Mouse (Mus musculus) intestine, embryonic 16.5 days (tissue): Measurements from ENCODE around the gene Tmem185a. TPM values are rescaled to one million over a fixed set of nuclear protein-coding genes. Genes with fewer than 3 reads are reported as not detected.
"Not testable (repeated sequence)": the region's sequence is repeated elsewhere in the genome, so short reads cannot be mapped to it uniquely, and the experiment has no call there.

Source experiments
- ATAC-seq: fragments of 200-750 bp; cut with Nextera tagmentation; 2 replicates; pipeline ENCODE4 v1.8.0; 2017; ENCODE audit warnings: moderate TSS enrichment, moderate library complexity
- H3K27ac ChIP-seq: fragments of 300-500 bp; sonication (generic); 2 replicates; pipeline ENCODE4 v1.5.1; 2014; ENCODE audit warnings: mild to moderate bottlenecking, low read length
- H3K27me3 ChIP-seq: fragments of 300-500 bp; sonication (generic); replicated peaks from 2 replicates; pipeline ENCODE4 v1.6.1; 2014; ENCODE audit warnings: low read length, control low read depth, mixed read lengths; ENCODE audit not compliant: control insufficient read depth, insufficient read depth
- H3K36me3 ChIP-seq: fragments of 300-500 bp; sonication (generic); 2 replicates; pipeline ENCODE4 v1.6.1; 2014; ENCODE audit warnings: low read length, control low read depth; ENCODE audit not compliant: control insufficient read depth, insufficient read depth
- H3K4me1 ChIP-seq: fragments of 300-500 bp; sonication (generic); 2 replicates; pipeline ENCODE4 v1.6.1; 2014; ENCODE audit warnings: low read length, control low read depth, mixed read lengths; ENCODE audit not compliant: control insufficient read depth, insufficient read depth
- H3K4me2 ChIP-seq: fragments of 300-500 bp; sonication (generic); 2 replicates; pipeline ENCODE4 v1.6.1; 2014; ENCODE audit warnings: low read depth, low read length, control low read depth
- H3K4me3 ChIP-seq: fragments of 300-500 bp; sonication (generic); 2 replicates; pipeline ENCODE4 v1.5.1; 2014; ENCODE audit warnings: mild to moderate bottlenecking, low read length
- H3K9ac ChIP-seq: fragments of 300-500 bp; sonication (generic); 2 replicates; pipeline ENCODE4 v1.6.1; 2014; ENCODE audit warnings: low read depth, low read length
- H3K9me3 ChIP-seq: fragments of 300-500 bp; sonication (generic); 2 replicates; pipeline ENCODE4 v1.6.1; 2016; ENCODE audit warnings: low read length, control low read depth; ENCODE audit not compliant: control insufficient read depth
- WGBS: fragments of 180-500 bp; shearing (Covaris S2); extraction: QIAGEN DNeasy Blood & Tissue Kit; methylation state at CpG from one replicate; pipeline ENCODE4 v1.1.7; 2014; 5-methylcytosine and 5-hydroxymethylcytosine counted together
- polyA plus RNA-seq: library from polyadenylated mRNA; unstranded; fragments of >200 nt; fragmentation: Nextera tagmentation; extraction: Ambion mirVana; gene quantifications from 2 replicates; pipeline ENCODE4 v1.2.1, GENCODE M21; 2015

Tmem185a gene
- polyA plus RNA-seq, result 33.9 and 35.5 TPM in 2 replicates

DNA sequence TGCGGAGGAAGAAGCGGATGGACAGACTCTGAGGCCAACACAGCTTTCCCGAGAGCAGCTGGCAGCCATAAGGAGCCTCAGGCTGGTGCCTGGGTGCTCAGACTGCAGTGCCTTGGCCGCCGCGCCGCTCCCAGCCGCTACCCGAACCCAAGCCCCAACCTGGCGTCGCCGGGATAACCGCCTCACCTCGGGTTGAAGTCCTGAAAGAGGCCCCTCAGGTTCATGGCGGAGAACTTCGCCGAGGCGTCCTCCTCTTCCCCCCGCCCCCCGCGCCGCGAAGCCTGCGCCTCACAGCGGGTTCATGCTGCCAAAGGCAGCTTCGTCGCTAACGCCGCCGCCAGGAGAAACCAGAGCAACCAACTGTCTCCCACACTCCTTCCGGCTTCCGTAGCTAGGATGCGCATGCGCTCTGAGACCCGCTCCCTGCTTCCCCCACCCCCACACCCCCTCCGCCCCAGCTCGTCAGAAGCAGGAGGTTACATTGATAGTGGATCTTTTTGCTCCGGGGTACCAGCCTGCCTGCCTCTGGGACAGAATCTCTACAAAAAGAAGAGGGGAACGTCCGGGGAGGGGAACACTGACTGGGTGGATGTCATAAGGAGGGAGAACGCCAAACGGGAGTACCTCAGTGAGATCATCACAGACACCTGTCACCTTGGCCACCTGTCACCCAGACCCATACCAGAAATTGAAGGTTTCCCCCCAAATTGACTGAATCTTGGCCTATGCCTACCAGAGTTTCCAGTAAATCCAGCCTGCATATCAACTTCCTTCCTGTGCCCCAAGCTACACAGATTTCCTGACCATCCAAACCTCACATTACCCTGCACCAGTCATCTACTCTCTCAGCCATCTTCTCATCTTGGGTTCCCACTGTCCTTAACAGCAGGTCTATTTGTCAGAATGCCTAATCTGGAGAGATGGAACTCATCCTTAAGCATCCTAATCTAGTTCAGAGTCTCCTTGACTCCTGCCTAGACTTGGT, at the start of gene Tmem185a:
Gene Tmem185a (minus strand): TSS at position 389 of the 985 bp plus-strand sequence.
- peak; percentile 92 for ATAC-seq
- WGBS, result 13% methylated on average over 41 of the region's 42 CpGs
- Histone ChIP-seq H3K9me3 (no peaks in the 10 kb centered on the region), H3K36me3 (no peaks in the 10 kb centered on the region), H3K4me1 (no peaks in the 10 kb centered on the region; the same call in 1 of the 2 replicates), H3K27me3 (no peaks in the 10 kb centered on the region), H3K27ac (peak within 1 kb of the TSS; percentile 70), H3K9ac (peak within 1 kb of the TSS; percentile 75), H3K4me2 (peak within 1 kb of the TSS; percentile 52), H3K4me3 (peak within 1 kb of the TSS; percentile 61)

DNA sequence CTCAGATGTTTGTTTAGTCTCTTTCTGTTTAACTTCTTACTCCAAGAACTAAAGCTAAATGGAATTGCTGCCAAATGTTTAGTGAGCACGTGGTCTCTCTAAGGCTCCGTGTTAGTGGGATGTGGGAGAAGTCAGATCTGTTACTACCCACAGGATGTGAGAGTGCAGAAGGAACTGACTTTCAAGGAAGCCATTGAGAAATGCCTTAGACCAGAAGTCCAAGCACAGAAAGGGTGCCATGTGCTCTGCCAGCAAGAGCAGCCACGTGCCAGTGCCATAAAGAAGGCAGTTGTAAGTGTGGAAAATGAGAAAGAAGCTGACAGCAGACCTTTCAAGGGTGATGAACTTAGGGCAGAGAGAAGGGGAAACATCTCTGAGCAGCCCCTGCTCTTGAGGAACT, 37.4 kb upstream of the Tmem185a start:
- not testable (repeated sequence) for ATAC-seq

DNA sequence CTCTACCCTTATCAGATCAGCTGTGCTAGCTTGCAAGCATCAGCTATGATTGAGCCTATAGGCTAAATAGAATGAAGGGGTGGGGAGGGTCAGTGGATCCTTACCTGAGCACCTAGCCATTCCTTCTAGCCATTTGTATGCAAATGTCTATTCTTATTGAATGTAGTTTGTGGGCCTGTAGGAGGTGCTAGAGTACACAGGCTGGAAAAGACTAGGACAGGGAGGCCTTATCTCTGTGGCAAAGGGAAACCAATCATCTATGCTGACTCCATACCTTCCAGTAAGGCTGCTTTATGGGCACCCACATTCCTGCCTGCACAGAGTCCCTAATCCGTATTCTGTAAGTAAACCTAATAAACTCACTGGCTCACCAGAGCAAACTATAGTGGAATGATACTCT, 10.3 kb upstream of the Tmem185a start:
- H3K27me3 ChIP-seq, ATAC-seq, H3K4me3 ChIP-seq, H3K9me3 ChIP-seq, H3K4me2 ChIP-seq, H3K36me3 ChIP-seq, H3K9ac ChIP-seq, H3K27ac ChIP-seq, H3K4me1 ChIP-seq: not testable (repeated sequence)
- WGBS, result no CpG with 5 or more reads among the region's 1 CpGs

More for the DNA sequence above, 37.4 kb upstream of the Tmem185a start:
- H3K27me3 ChIP-seq, H3K36me3 ChIP-seq, H3K4me3 ChIP-seq, H3K27ac ChIP-seq, H3K4me1 ChIP-seq, H3K9me3 ChIP-seq, H3K4me2 ChIP-seq, H3K9ac ChIP-seq: not testable (repeated sequence)
- WGBS, result 67% methylated on average over 3 of the region's 3 CpGs

DNA sequence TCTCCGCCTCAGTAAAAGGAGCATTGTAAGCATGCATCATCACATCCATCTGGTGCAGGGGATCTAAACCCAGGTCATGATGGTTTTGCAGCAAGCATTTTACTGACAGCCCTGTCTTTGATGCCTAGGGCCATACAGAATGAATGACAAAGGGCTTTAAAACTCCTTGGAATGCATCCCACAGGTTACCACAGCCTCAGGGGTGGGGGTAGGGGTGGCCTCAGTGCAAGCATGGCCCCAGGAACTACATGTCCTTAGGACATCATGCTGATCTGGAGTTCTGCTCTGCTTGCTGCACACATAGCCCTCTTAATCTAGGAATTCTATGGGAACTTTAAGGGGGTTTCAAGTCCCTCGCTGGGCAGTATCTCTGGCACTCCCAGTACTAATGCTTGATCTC, 5.2 kb upstream of the Tmem185a start:
- no peak overlapping the region for H3K9ac ChIP-seq
- 64% methylated on average over 2 of the region's 2 CpGs for WGBS
- H3K4me2 ChIP-seq, result no peak overlapping the region
- no peaks in the 10 kb centered on the region for H3K27me3 ChIP-seq
- H3K27ac ChIP-seq, result no peak overlapping the region
- ATAC-seq, result no peak
- H3K4me3 ChIP-seq, result no peak overlapping the region
- H3K9me3 ChIP-seq, result no peaks in the 10 kb centered on the region
- H3K36me3 ChIP-seq, result no peaks in the 10 kb centered on the region
- H3K4me1 ChIP-seq, result no peaks in the 10 kb centered on the region

DNA sequence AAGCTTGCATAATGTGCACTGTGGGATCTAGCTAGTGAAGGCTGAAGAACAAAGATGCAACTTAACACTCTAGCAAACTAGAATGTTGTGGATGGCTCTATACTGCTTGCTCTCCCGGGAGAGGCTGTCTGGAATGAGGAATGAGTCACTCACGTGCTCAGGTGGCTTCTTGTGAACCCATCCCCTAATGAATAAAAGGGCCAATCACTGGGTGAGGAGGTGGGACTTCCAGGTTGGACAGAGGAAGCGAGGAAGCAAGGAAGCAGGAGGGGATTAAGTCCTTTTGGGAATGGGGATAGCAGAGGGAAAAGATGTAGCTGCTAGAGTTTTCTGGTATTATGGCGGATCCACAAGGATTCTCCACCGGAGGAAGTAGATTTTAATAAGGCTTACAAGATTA, 1.7 kb upstream of the Tmem185a start:
- Histone ChIP-seq H3K4me2 (no peak overlapping the region), H3K36me3 (no peaks in the 10 kb centered on the region), H3K27ac (no peak overlapping the region), H3K4me1 (no peaks in the 10 kb centered on the region; the same call in 1 of the 2 replicates), H3K9ac (no peak overlapping the region), H3K27me3 (no peaks in the 10 kb centered on the region), H3K4me3 (no peak overlapping the region), H3K9me3 (no peaks in the 10 kb centered on the region)
- 53% methylated on average over 5 of the region's 5 CpGs for WGBS
- ATAC-seq, result no peak

DNA sequence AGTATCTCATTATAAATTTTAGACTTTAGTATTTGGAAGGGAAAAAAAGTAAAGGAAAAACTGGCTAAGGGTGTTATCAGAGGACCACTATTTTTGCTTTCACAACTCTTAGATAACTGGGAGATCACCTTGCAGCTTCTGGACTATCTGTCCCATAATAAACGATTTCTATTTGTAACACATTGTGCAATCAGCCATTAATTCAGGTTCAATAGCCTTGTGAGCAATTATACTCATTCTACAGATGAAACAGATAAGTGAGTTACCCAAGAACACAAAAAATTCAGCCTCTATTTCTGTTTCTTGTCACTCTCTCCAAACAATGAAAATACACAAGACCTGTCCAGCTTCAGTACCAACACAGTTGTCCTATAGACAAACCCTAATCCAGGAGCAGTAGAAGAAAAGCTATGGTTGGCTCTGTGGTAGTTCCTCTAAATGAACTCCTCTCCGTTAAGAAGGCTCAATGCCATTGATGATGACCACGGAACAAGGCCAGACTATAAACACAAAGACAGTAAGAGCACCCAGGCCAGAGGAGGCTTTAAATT, 1.7 kb downstream of the Tmem185a start:
- no peak for ATAC-seq
- Histone ChIP-seq H3K27ac (no peak overlapping the region), H3K4me3 (no peak overlapping the region), H3K27me3 (no peaks in the 10 kb centered on the region), H3K4me1 (no peaks in the 10 kb centered on the region; the same call in 1 of the 2 replicates), H3K9ac (no peak overlapping the region), H3K4me2 (0 out of 2 replicates have a peak overlapping the region, but pooled peaks have one; percentile 52), H3K36me3 (no peaks in the 10 kb centered on the region), H3K9me3 (no peaks in the 10 kb centered on the region)
- WGBS, result 68% methylated on average over 3 of the region's 3 CpGs

DNA sequence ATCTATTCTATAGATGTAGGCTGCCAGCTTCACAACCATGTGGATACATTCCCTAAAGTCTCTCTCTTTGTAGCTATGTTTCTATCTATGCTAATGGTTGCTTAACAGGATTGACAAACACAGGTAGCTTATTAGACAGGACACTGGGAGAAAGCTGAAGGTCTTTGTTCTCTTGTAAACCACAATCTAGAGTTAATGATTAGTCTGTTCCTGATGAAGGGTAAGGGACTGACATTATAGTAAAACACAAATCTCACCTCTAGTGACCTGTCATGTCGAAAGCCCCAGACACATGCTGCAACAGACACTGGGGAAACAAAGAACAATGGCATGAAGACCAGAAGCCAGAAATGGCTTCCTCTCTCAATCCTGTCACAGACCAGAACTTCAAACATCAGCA, 10.1 kb downstream of the Tmem185a start:
- H3K27me3 ChIP-seq, result no peaks in the 10 kb centered on the region
- no peak overlapping the region for H3K4me2 ChIP-seq
- no peak overlapping the region for H3K9ac ChIP-seq
- H3K4me3 ChIP-seq, result no peak overlapping the region
- 73% methylated on average over 1 of the region's 1 CpGs for WGBS
- H3K27ac ChIP-seq, result no peak overlapping the region
- peak; percentile 50; the same call in 1 of the 2 replicates for ATAC-seq
- no peaks in the 10 kb centered on the region for H3K9me3 ChIP-seq
- H3K36me3 ChIP-seq, result no peaks in the 10 kb centered on the region
- H3K4me1 ChIP-seq, result no peaks in the 10 kb centered on the region

DNA sequence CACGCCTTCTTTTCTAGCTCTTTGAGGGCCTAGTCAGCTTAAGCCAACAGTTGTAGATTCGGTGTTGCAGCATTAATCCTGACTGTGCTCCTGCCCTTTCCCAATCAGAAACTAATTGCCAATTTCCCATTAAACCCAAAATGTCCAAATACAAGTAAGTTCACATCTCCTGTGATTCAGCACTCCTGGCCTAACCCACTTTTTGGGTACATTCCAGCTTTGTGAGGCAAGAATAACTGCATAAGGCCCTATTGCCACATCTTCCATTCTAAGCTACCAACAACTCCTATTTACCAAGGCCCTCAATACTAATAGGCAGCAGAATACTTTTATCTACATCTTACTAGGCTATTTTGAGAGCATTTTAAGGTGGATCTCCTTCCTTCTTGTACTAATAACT, 11.5 kb downstream of the Tmem185a start:
- Histone ChIP-seq H3K27me3 (no peaks in the 10 kb centered on the region), H3K36me3 (no peaks in the 10 kb centered on the region), H3K9ac (no peak overlapping the region), H3K4me2 (no peak overlapping the region), H3K9me3 (no peaks in the 10 kb centered on the region), H3K4me3 (no peak overlapping the region), H3K4me1 (no peaks in the 10 kb centered on the region), H3K27ac (no peak overlapping the region)
- WGBS, result 85% methylated on average over 2 of the region's 2 CpGs
- no peak for ATAC-seq

DNA sequence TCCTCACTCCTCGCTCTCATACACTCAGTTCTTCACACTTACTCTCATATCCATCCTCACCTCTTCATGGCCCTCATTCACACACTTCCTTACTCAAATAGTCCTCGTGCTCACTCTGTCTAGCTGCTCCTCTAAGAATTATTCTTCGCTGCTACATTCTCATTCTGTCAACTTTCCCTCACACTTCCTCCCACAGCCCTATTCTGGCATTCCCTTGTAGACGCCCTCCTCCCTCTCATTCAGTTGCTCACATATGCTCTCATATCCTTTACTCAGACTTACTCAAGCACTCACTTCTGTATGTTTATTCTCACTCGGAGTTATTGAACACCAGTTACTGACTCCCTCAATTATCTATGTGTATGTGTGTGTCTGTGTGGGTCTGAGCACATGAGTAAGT, 13.4 kb downstream of the Tmem185a start:
- H3K4me1 ChIP-seq, result no peaks in the 10 kb centered on the region
- 88% methylated on average over 5 of the region's 5 CpGs for WGBS
- no peaks in the 10 kb centered on the region for H3K9me3 ChIP-seq
- H3K27me3 ChIP-seq, result no peaks in the 10 kb centered on the region
- H3K36me3 ChIP-seq, result no peaks in the 10 kb centered on the region
- H3K4me3 ChIP-seq, result no peak overlapping the region
- no peak overlapping the region for H3K4me2 ChIP-seq
- no peak for ATAC-seq
- H3K9ac ChIP-seq, result no peak overlapping the region
- no peak overlapping the region for H3K27ac ChIP-seq
